Mouse (Mus musculus) retina, postnatal 1 day (tissue): Measurements from ENCODE around the gene Sec14l5.

Source experiments
- DNase-seq: peaks from one replicate; pipeline ENCODE4 v3.0.0-alpha.2; 2012

Sec14l5 gene

DNA sequence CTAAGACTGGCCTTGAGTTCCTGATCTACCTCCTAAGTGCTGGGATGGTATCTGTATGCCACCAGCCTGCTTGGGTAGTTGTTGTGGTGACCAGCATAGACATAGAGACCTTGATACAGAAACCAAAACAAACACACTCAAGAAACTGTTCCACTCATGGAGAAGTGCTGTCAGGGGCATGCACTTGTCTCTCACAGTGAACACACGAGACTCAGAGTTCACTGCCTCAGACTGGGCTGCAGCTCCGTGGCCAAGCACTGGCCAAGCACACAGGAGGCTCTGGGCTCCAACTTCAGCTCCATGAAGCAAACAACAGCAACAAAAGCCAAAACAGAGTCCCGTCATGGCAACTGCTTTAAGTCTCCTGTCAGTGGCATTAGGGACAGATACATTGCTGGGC is 8.1 kb downstream of the Sec14l5 start:
- no peak for DNase-seq

GRCm38 (mm10) chr16:5156495-5156894 is 9.6 kb downstream of the Sec14l5 start:
- DNase-seq, result no peak

- DNase-seq, result no peak
Measured at GRCm38 (mm10) chr16:5157113-5157512, 10.2 kb downstream of the Sec14l5 start.

DNA sequence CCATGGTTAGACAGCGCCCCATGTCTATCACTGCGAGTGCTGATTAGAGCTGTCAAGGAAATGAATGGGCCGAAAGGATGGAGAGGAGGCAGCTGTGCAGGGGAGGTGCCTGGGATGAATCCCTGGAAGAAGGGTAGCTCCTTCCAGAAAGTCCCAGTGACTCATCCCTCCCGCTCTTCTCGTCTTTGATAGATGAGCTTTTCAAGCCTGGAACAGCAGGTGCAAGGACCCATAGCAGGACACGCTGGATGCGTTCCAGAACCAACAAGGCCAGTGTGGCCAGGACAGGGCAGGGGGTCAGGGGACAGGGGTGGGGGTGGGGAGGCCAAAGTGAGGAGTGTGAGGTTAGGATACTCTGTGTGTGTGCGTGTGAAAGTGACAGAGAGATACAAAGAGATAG is 12.3 kb downstream of the Sec14l5 start:
- no peak for DNase-seq

DNA sequence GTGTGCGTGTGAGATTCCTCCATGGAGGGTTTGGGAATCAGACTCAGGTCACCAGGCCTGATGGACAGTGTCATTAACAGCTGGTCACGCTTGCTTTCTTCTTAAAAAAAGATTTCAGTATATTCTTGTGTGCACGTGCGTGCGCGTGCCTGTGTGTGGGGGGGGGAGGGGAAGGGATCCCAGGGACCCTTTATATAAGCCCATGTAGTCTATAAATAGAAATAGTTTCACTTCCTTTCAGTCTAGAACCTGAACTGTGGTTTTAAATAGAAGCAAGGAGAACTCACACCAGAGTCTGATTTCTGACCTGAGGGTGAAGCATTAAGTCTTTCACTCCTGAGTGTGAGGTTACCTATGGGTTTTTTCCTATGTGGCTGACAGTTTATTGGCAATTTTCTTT is 17.4 kb downstream of the Sec14l5 start:
- DNase-seq, result no peak

DNA sequence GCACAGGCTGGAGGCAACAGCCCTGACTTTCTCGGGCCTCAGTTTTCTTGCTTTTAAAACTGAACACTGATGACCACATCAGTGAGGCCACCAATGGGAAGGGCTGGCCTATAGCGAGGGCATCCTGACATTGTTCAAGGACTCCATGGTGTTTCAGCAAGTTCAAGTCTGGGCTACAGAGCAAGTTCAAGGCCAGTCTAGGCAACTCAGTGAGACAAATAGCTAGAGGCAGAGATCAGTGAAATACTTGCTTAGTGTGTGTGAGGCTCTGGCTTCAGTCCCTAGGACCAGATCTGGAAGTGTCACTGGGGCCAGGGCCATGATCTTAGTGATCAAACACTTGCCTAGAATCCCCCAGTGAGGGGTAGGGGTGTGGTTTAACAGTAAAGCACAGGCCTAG is 21.1 kb downstream of the Sec14l5 start:
- DNase-seq, result no peak

DNA sequence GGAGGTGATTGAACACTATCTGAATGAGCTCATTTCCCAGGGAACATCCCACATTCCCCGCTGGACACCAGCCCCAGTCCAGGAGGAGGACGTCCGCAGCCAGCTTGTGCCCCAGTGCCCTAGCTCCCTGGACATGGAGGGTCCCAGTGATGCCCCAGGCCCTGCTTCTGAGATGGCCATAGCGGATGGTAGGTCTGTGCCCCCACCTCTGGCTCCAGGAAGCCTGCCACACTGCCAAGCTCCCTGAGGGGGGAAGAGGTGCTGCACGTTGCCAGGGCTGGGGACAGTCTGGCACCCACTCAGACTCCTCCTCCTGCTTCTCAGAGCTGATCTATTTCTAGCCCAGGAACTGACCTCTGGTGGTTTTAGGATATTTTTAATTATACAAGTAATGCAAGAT is 21.9 kb downstream of the Sec14l5 start:
- no peak for DNase-seq

GRCm38 (mm10) chr16:5172636-5173035 is 25.7 kb downstream of the Sec14l5 start:
- DNase-seq, result no peak

DNA sequence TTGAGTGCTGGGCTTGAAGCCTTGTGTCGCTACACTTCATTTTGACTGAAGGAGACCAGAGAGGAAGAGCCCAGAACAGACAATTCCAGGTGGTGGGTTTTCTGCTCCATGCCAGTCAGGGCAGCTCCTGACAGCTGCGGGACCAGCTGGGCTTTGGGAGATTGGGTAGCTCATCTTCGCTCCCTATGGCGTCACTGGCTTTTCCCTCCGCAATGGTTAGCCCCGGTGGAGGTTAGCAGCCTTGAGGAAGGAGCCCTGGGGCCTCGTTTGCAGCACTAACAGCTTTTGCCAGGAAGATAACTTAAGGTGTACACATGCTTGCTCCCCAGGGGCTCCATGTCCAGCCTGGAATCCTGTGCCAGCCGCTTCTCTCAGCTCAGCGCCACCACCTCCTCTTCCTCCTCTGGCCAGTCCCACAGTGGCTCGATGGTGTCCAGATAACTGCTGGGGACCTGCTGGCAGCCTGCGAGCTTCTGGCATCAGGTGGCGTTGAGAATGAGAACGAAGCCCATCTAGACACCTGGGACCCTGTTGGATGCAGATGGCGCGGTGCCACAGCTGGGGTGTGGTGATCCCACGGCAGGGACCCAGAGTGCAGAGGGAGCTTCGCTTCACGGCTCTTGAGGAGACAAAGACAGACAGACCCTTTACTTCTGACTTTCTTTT is 36.5 kb downstream of the Sec14l5 start:
- no peak for DNase-seq

- peak; percentile 23 for DNase-seq
Measured at GRCm38 (mm10) chr16:5184101-5184500, 37.2 kb downstream of the Sec14l5 start.

DNA sequence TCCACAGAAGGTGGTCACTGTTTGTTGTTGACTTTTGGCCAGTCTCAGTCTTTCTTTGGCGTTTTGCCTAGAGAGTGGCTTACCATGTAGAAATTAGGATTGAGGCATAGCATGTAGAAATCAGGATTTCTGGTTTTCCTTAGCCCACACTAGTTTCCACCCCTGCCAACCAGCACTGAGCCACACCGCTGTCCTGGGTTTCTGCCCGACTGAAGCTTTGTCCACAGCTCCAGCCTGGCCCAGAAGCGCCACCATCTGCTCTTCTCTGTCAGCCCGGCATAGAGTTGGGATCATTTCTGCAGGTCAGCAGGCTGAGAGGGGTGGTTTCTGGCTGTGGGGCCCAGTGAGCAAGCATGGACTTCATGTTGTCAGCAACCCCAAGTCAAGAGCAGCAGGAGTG is 38.0 kb downstream of the Sec14l5 start:
- no peak for DNase-seq

DNA sequence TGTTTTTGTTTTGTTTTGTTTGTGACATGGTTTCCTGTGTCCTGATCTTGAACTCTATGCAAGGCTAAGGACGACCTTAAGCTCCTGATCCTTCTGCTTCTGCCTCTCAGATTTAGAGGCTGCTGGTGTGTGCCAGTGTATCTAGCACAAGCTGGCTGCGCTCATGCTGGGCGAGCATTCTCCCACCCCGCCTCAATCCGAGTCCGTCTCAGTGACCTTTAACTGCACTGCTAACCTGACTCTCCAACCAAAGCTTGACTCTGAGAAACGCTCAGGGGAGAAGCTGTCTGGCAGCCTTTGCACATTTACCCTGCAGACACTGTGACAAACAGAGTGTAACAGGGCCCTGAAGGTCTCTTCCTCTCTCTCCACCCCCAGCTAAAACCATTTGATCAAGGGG is 38.8 kb downstream of the Sec14l5 start:
- DNase-seq, result peak; percentile 12

GRCm38 (mm10) chr16:5186234-5186633 is 39.3 kb downstream of the Sec14l5 start:
- no peak for DNase-seq

GRCm38 (mm10) chr16:5195080-5195479 is 48.2 kb downstream of the Sec14l5 start:
- DNase-seq, result peak; percentile 71

GRCm38 (mm10) chr16:5202681-5203080 is 55.8 kb downstream of the Sec14l5 start:
- peak; percentile 53 for DNase-seq

- DNase-seq, result no peak
Measured at GRCm38 (mm10) chr16:5203200-5203599, 56.3 kb downstream of the Sec14l5 start.

- DNase-seq, result peak; percentile 93
Measured at GRCm38 (mm10) chr16:5203668-5204433, 56.9 kb downstream of the Sec14l5 start, which contains the start of gene Nagpa. Gene Nagpa, minus strand, starts transcription at chr16:5204012.

DNA sequence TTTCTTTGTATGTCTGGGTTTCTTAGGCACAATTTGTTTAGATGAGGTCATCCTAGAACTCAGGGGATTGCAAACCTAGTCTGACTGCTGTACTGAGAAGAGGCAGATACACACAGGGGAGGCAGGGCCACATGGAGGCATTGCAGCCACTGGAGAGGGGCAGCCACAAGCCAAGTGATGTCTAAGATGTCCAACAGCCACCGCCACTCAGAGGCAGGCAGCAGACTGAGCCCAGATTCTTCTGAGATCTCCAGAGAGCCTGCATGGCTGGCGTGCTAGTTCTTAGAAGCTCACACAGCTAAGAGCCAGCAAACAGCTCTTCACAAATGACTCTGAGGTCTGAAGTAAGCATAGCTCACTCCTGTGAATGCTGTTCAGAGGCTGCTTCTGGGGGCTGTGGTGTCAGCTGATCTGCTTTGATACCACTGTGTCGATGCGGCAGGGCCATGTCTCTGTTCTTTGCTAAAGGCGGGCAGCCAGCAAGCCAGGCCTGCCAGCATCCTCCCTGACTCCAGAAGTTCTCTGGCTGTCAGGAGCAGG is 58.6 kb downstream of the Sec14l5 start:
- DNase-seq, result no peak

- no peak for DNase-seq
Measured at GRCm38 (mm10) chr16:5206051-5206450, 59.1 kb downstream of the Sec14l5 start.

GRCm38 (mm10) chr16:5210365-5210764 is 63.5 kb downstream of the Sec14l5 start:
- no peak for DNase-seq

DNA sequence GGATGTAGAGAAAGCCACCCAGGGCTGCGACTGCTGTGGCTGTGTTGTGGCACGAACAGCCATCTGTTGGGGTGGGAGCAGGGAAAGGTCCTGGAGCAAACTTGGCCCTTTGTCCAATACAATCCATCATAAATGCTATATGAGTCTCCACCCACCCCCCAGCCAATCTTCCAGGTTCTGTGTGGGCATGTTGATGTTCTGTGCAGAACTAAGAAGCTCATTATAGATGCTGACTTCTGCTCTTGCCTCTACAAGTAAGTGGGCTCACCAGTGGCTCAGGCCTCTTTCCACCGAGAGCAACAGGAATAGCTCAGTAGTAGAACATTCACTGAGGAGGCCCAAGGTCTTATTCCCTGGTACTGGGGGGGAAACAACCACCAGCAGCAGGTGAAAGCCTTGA is 65.2 kb downstream of the Sec14l5 start:
- DNase-seq, result no peak

DNA sequence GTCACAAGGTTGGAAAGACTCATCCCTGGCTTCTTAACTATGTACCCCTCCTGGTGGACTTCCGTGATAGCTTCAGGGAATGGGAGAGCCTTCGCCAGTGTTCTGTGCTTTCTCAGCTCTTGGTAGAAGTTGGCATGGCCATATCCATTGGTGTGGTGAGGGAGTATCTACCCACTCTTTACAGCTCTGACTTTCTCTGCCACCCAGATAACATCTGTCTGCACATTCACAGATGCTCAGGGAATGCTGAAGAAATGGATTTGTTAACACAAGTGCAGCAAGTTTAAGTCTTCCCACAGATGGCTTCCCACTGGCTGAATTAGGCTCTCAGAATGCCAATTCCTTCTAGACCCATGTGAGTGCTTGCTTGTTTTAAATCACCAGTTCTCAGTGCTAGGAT is 67.2 kb downstream of the Sec14l5 start:
- no peak for DNase-seq

DNA sequence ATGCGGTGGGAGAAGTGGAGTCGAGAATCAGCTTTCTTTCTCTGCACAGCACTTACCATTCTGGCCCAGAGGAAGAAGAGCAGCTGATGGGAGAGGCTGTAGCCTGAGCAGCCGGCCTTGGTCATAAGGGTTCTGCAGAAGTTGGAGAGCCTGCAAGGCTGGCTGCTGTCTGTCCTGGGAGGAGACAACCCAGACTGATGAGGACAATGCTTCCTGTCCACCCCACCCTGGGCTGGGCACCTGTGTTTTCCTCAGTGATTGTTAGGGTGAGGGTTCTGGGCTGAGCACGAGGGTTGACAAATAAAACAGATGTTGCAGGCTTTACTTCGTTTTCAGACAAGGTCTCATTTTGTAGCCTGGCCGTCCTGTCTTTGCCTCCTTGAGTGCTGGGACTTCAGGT is 69.8 kb downstream of the Sec14l5 start:
- DNase-seq, result no peak
